Mouse (Mus musculus) liver, embryonic 11.5 days (tissue): ENCODE measurements around the gene Tnn. TPM values are rescaled to one million over a fixed set of nuclear protein-coding genes. Genes with fewer than 3 reads are reported as not detected.

ENCODE experiments used
- ATAC-seq: fragments of 200-750 bp; cut with Nextera tagmentation; replicated peaks from 2 replicates; pipeline ENCODE4 v1.8.0; 2017; ENCODE audit warnings: moderate number of reproducible peaks, mild to moderate bottlenecking, moderate TSS enrichment, moderate library complexity; ENCODE audit not compliant: low FRiP score
- DNase-seq: peaks from one replicate; pipeline ENCODE4 v3.0.0-alpha.2; 2017; ENCODE audit warnings: low spot score
- H3K27ac ChIP-seq: fragments of 300-500 bp; sonication (generic); 2 replicates; pipeline ENCODE4 v1.5.1; 2014; ENCODE audit warnings: mild to moderate bottlenecking, low read depth, low read length, control low read depth
- H3K27me3 ChIP-seq: fragments of 300-500 bp; sonication (generic); replicated peaks from 2 replicates; pipeline ENCODE4 v1.6.1; 2014; ENCODE audit warnings: low read length, mixed read lengths; ENCODE audit not compliant: control insufficient read depth, insufficient read depth
- H3K36me3 ChIP-seq: fragments of 300-500 bp; sonication (generic); 2 replicates; pipeline ENCODE4 v1.6.1; 2014; ENCODE audit warnings: mild to moderate bottlenecking, low read length, moderate library complexity, mixed read lengths; ENCODE audit not compliant: control insufficient read depth, insufficient read depth
- H3K4me1 ChIP-seq: fragments of 300-500 bp; sonication (generic); replicated peaks from 2 replicates; pipeline ENCODE4 v1.6.1; 2014; ENCODE audit warnings: low read length, mixed read lengths; ENCODE audit not compliant: control insufficient read depth, insufficient read depth
- H3K4me2 ChIP-seq: fragments of 300-500 bp; sonication (generic); 2 replicates; pipeline ENCODE4 v1.6.1; 2014; ENCODE audit warnings: mild to moderate bottlenecking, control low read depth, moderate library complexity
- H3K4me3 ChIP-seq: fragments of 300-500 bp; sonication (generic); 2 replicates; pipeline ENCODE4 v1.5.1; 2014; ENCODE audit warnings: low read depth, low read length, control low read depth
- H3K9ac ChIP-seq: fragments of 300-500 bp; sonication (generic); 2 replicates; pipeline ENCODE4 v1.6.1; 2014; ENCODE audit warnings: low read depth, low read length, control low read depth
- H3K9me3 ChIP-seq: fragments of 300-500 bp; sonication (generic); 2 replicates; pipeline ENCODE4 v1.6.1; 2016; ENCODE audit warnings: low read length, inconsistent platforms, mixed read lengths; ENCODE audit not compliant: control insufficient read depth
- WGBS: fragments of 180-500 bp; shearing (Covaris S2); extraction: QIAGEN DNeasy Blood & Tissue Kit; methylation state at CpG from one replicate; pipeline ENCODE4 v1.1.7; 2014; 5-methylcytosine and 5-hydroxymethylcytosine counted together
- polyA plus RNA-seq: library from polyadenylated mRNA; unstranded; fragments of >200 nt; fragmentation: Nextera tagmentation; extraction: Ambion mirVana; gene quantifications from 2 replicates; pipeline ENCODE4 v1.2.1, GENCODE M21; 2014

Gene Tnn
- not detected in 2 replicates for polyA plus RNA-seq

- H3K9ac ChIP-seq, result no peak within 1 kb of the TSS
- DNase-seq, result no peak
- H3K9me3 ChIP-seq, result no peaks in the 10 kb centered on the region
- H3K4me3 ChIP-seq, result no peak within 1 kb of the TSS
- no peaks in the 10 kb centered on the region for H3K4me1 ChIP-seq
- H3K36me3 ChIP-seq, result no peaks in the 10 kb centered on the region
- 71% methylated on average over 8 of the region's 8 CpGs for whole genome bisulfite sequencing
- no peak within 1 kb of the TSS for H3K4me2 ChIP-seq
- ATAC-seq, result no peak
- no peaks in the 10 kb centered on the region for H3K27me3 ChIP-seq
- no peak within 1 kb of the TSS for H3K27ac ChIP-seq
These were observed at the start of gene Tnn for GRCm38 (mm10) chr1:160153480-160153879. TSS of gene Tnn (minus strand) at chr1:160153580.

GRCm38 (mm10) chr1:160195337-160195663 is 41.9 kb upstream of the Tnn start:
- ATAC-seq, result peak; percentile 51; the same call in 1 of the 2 replicates

GRCm38 (mm10) chr1:160194529-160195336 is 41.4 kb upstream of the Tnn start, which contains the start of gene Mrps14:
TSS of gene Mrps14 (plus strand) at chr1:160195215.
- H3K27ac ChIP-seq, result peak within 1 kb of the TSS; percentile 61
- peak within 1 kb of the TSS; percentile 94 for H3K4me3 ChIP-seq
- peak within 1 kb of the TSS; percentile 91 for H3K9ac ChIP-seq
- peaks cover 8% of the 10 kb centered on the region; the same call in 1 of the 2 replicates for H3K36me3 ChIP-seq
- H3K4me2 ChIP-seq, result peak within 1 kb of the TSS; percentile 87
- DNase-seq (peak; percentile 95), ATAC-seq (peak; percentile 98)
- H3K4me1 ChIP-seq, result peaks cover 6% of the 10 kb centered on the region
- H3K9me3 ChIP-seq, result no peaks in the 10 kb centered on the region
- H3K27me3 ChIP-seq, result no peaks in the 10 kb centered on the region
- 7% methylated on average over 31 of the region's 31 CpGs for WGBS

More at GRCm38 (mm10) chr1:160195337-160195663, 41.9 kb upstream of the Tnn start:
- peak overlapping the region; percentile 61 for H3K27ac ChIP-seq
- DNase-seq, result no peak
- H3K4me3 ChIP-seq, result peak overlapping the region; percentile 94
- H3K36me3 ChIP-seq, result peaks cover 8% of the 10 kb centered on the region; the same call in 1 of the 2 replicates
- no peaks in the 10 kb centered on the region for H3K27me3 ChIP-seq
- H3K9me3 ChIP-seq, result no peaks in the 10 kb centered on the region
- 0% methylated on average over 13 of the region's 13 CpGs for WGBS
- H3K4me2 ChIP-seq, result peak overlapping the region; percentile 87
- H3K9ac ChIP-seq, result peak overlapping the region; percentile 91
- H3K4me1 ChIP-seq, result peaks cover 6% of the 10 kb centered on the region

GRCm38 (mm10) chr1:160184506-160184905 is 31.1 kb upstream of the Tnn start:
- Histone ChIP-seq H3K27ac (no peak overlapping the region), H3K4me2 (no peak overlapping the region), H3K27me3 (no peaks in the 10 kb centered on the region), H3K36me3 (no peaks in the 10 kb centered on the region), H3K4me3 (no peak overlapping the region), H3K4me1 (no peaks in the 10 kb centered on the region), H3K9me3 (no peaks in the 10 kb centered on the region), H3K9ac (no peak overlapping the region)
- DNase-seq, result peak; percentile 41
- ATAC-seq, result no peak
- 28% methylated on average over 5 of the region's 5 CpGs for WGBS

GRCm38 (mm10) chr1:160181216-160181615 is 27.8 kb upstream of the Tnn start:
- DNase-seq (no peak), ATAC-seq (no peak)

GRCm38 (mm10) chr1:160176903-160177302 is 23.5 kb upstream of the Tnn start:
- DNase-seq (no peak), ATAC-seq (no peak)
- Histone ChIP-seq H3K9ac (no peak overlapping the region), H3K36me3 (no peaks in the 10 kb centered on the region), H3K4me1 (no peaks in the 10 kb centered on the region), H3K4me2 (no peak overlapping the region), H3K4me3 (no peak overlapping the region), H3K27ac (no peak overlapping the region), H3K9me3 (no peaks in the 10 kb centered on the region), H3K27me3 (no peaks in the 10 kb centered on the region)
- WGBS, result 78% methylated on average over 8 of the region's 8 CpGs

More at GRCm38 (mm10) chr1:160181216-160181615, 27.8 kb upstream of the Tnn start:
- no peak overlapping the region for H3K9ac ChIP-seq
- H3K4me2 ChIP-seq, result no peak overlapping the region
- no peaks in the 10 kb centered on the region for H3K9me3 ChIP-seq
- 48% methylated on average over 4 of the region's 4 CpGs for WGBS
- H3K4me1 ChIP-seq, result no peaks in the 10 kb centered on the region
- H3K27me3 ChIP-seq, result no peaks in the 10 kb centered on the region
- no peak overlapping the region for H3K27ac ChIP-seq
- H3K4me3 ChIP-seq, result no peak overlapping the region
- H3K36me3 ChIP-seq, result no peaks in the 10 kb centered on the region

- Histone ChIP-seq H3K27ac (no peak overlapping the region), H3K4me2 (no peak overlapping the region), H3K36me3 (no peaks in the 10 kb centered on the region), H3K4me1 (no peaks in the 10 kb centered on the region), H3K9ac (no peak overlapping the region), H3K4me3 (no peak overlapping the region), H3K27me3 (no peaks in the 10 kb centered on the region), H3K9me3 (no peaks in the 10 kb centered on the region)
- 73% methylated on average over 4 of the region's 5 CpGs for WGBS
- no peak for DNase-seq
- no peak for ATAC-seq
These were observed 13.2 kb upstream of the Tnn start for GRCm38 (mm10) chr1:160166600-160166999.

GRCm38 (mm10) chr1:160158190-160158589 is 4.8 kb upstream of the Tnn start:
- Histone ChIP-seq H3K27me3 (no peaks in the 10 kb centered on the region), H3K4me3 (no peak overlapping the region), H3K4me1 (no peaks in the 10 kb centered on the region), H3K9me3 (no peaks in the 10 kb centered on the region), H3K36me3 (no peaks in the 10 kb centered on the region), H3K9ac (no peak overlapping the region), H3K27ac (no peak overlapping the region), H3K4me2 (no peak overlapping the region)
- ATAC-seq, result no peak
- DNase-seq, result no peak
- WGBS, result 91% methylated on average over 2 of the region's 2 CpGs

GRCm38 (mm10) chr1:160150726-160151125 is 2.7 kb downstream of the Tnn start:
- ATAC-seq (no peak), DNase-seq (no peak)
- no peak overlapping the region for H3K9ac ChIP-seq
- H3K9me3 ChIP-seq, result no peaks in the 10 kb centered on the region
- no peaks in the 10 kb centered on the region for H3K36me3 ChIP-seq
- H3K4me2 ChIP-seq, result no peak overlapping the region
- H3K27ac ChIP-seq, result no peak overlapping the region
- H3K4me3 ChIP-seq, result no peak overlapping the region
- H3K4me1 ChIP-seq, result no peaks in the 10 kb centered on the region
- 57% methylated on average over 3 of the region's 3 CpGs for WGBS
- H3K27me3 ChIP-seq, result no peaks in the 10 kb centered on the region
